Mouse (Mus musculus): Measurements from ENCODE around the gene Rab7b. TPM values are rescaled to one million over a fixed set of nuclear protein-coding genes. Genes with fewer than 3 reads are reported as not detected.

Gene Rab7b
- polyA plus RNA-seq, 1 experiment from 2014 or later, result 0.79 TPM

- peak; percentile 51 for DNase-seq (ENCODE audit: low spot score)
- H3K27me3 ChIP-seq (ENCODE audit: insufficient read depth, poor library complexity, severe bottlenecking), result 0 out of 2 replicates have a peak, but pooled peaks cover 8% of the 10 kb centered on the region
Measured at GRCm38 (mm10) chr1:131664136-131664535, 24.4 kb upstream of the Rab7b start.

GRCm38 (mm10) chr1:131665886-131666285 lies 22.6 kb upstream of the Rab7b start:
- Histone ChIP-seq H3K9me3 (no peaks in the 10 kb centered on the region), H3K4me1 (no peaks in the 10 kb centered on the region), H3K4me3 (no peak overlapping the region), H3K27ac (no peak overlapping the region), H3K36me3 (no peaks in the 10 kb centered on the region), H3K27me3 (ENCODE audit: insufficient read depth, poor library complexity, severe bottlenecking) (peaks cover 7% of the 10 kb centered on the region; the same call in 1 of the 2 replicates)
- 85% methylated on average over 1 of the region's 1 CpGs for WGBS
- no peak for DNase-seq (ENCODE audit: low spot score)

More at GRCm38 (mm10) chr1:131664136-131664535, 24.4 kb upstream of the Rab7b start:
- H3K27ac ChIP-seq, result no peak overlapping the region
- no peaks in the 10 kb centered on the region for H3K4me1 ChIP-seq
- H3K9me3 ChIP-seq, result no peaks in the 10 kb centered on the region
- 87% methylated on average over 5 of the region's 5 CpGs for WGBS
- no peaks in the 10 kb centered on the region for H3K36me3 ChIP-seq
- H3K4me3 ChIP-seq, result no peak overlapping the region

- DNase-seq (ENCODE audit: low spot score), result no peak
- H3K27ac ChIP-seq, result no peak overlapping the region
- H3K36me3 ChIP-seq, result no peaks in the 10 kb centered on the region
- H3K4me3 ChIP-seq, result no peak overlapping the region
- peaks cover 3% of the 10 kb centered on the region; the same call in 1 of the 2 replicates for H3K27me3 ChIP-seq (ENCODE audit: insufficient read depth, poor library complexity, severe bottlenecking)
- no peaks in the 10 kb centered on the region for H3K9me3 ChIP-seq
- 81% methylated on average over 8 of the region's 8 CpGs for WGBS
- H3K4me1 ChIP-seq, result no peaks in the 10 kb centered on the region
Measured at GRCm38 (mm10) chr1:131671113-131671512, 17.4 kb upstream of the Rab7b start.

GRCm38 (mm10) chr1:131672361-131672760 lies 16.1 kb upstream of the Rab7b start:
- 80% methylated on average over 7 of the region's 7 CpGs for WGBS

GRCm38 (mm10) chr1:131679644-131680043 lies 8.9 kb upstream of the Rab7b start:
- H3K27ac ChIP-seq, result no peak overlapping the region
- H3K4me3 ChIP-seq, result no peak overlapping the region
- H3K4me1 ChIP-seq, result no peaks in the 10 kb centered on the region
- no peak for DNase-seq (ENCODE audit: low spot score)
- H3K27me3 ChIP-seq (ENCODE audit: insufficient read depth, poor library complexity, severe bottlenecking), result no peaks in the 10 kb centered on the region
- no peaks in the 10 kb centered on the region for H3K9me3 ChIP-seq
- WGBS, result 59% methylated on average over 5 of the region's 5 CpGs
- no peaks in the 10 kb centered on the region for H3K36me3 ChIP-seq

More at GRCm38 (mm10) chr1:131672361-131672760, 16.1 kb upstream of the Rab7b start:
- no peak for DNase-seq (ENCODE audit: low spot score)
- Histone ChIP-seq H3K9me3 (no peaks in the 10 kb centered on the region), H3K27me3 (ENCODE audit: insufficient read depth, poor library complexity, severe bottlenecking) (peaks cover 3% of the 10 kb centered on the region; the same call in 1 of the 2 replicates), H3K4me1 (no peaks in the 10 kb centered on the region), H3K36me3 (no peaks in the 10 kb centered on the region), H3K27ac (no peak overlapping the region), H3K4me3 (no peak overlapping the region)

- Histone ChIP-seq H3K4me3 (no peak overlapping the region), H3K9me3 (no peaks in the 10 kb centered on the region), H3K4me1 (peaks cover 19% of the 10 kb centered on the region), H3K27me3 (ENCODE audit: insufficient read depth, poor library complexity, severe bottlenecking) (no peaks in the 10 kb centered on the region), H3K27ac (no peak overlapping the region), H3K36me3 (no peaks in the 10 kb centered on the region)
- no peak for DNase-seq (ENCODE audit: low spot score)
- 85% methylated on average over 2 of the region's 2 CpGs for WGBS
Measured at GRCm38 (mm10) chr1:131687739-131688138, 756 bp upstream of the Rab7b start.

GRCm38 (mm10) chr1:131689016-131689415 lies 521 bp downstream of the Rab7b start:
- WGBS, result 65% methylated on average over 3 of the region's 3 CpGs
- no peak overlapping the region for H3K4me3 ChIP-seq
- H3K4me1 ChIP-seq, result peaks cover 19% of the 10 kb centered on the region
- H3K27me3 ChIP-seq (ENCODE audit: insufficient read depth, poor library complexity, severe bottlenecking), result no peaks in the 10 kb centered on the region
- no peaks in the 10 kb centered on the region for H3K36me3 ChIP-seq
- no peaks in the 10 kb centered on the region for H3K9me3 ChIP-seq
- no peak overlapping the region for H3K27ac ChIP-seq
- DNase-seq (ENCODE audit: low spot score), result no peak

- 78% methylated on average over 5 of the region's 5 CpGs for WGBS
- Histone ChIP-seq H3K27ac (no peak overlapping the region; the same call in 1 of the 2 replicates), H3K27me3 (ENCODE audit: insufficient read depth, poor library complexity, severe bottlenecking) (no peaks in the 10 kb centered on the region), H3K4me1 (peaks cover 19% of the 10 kb centered on the region), H3K9me3 (no peaks in the 10 kb centered on the region), H3K4me3 (no peak overlapping the region), H3K36me3 (no peaks in the 10 kb centered on the region)
- DNase-seq (ENCODE audit: low spot score), result no peak
Measured at GRCm38 (mm10) chr1:131689899-131690298, 1.4 kb downstream of the Rab7b start.

GRCm38 (mm10) chr1:131690435-131690834 lies 1.9 kb downstream of the Rab7b start:
- H3K27me3 ChIP-seq (ENCODE audit: insufficient read depth, poor library complexity, severe bottlenecking), result no peaks in the 10 kb centered on the region
- H3K4me3 ChIP-seq, result no peak overlapping the region
- no peaks in the 10 kb centered on the region for H3K36me3 ChIP-seq
- H3K27ac ChIP-seq, result no peak overlapping the region; the same call in 1 of the 2 replicates
- H3K9me3 ChIP-seq, result no peaks in the 10 kb centered on the region
- peaks cover 19% of the 10 kb centered on the region for H3K4me1 ChIP-seq
- no peak for DNase-seq (ENCODE audit: low spot score)
- 34% methylated on average over 3 of the region's 3 CpGs for WGBS

- Histone ChIP-seq H3K36me3 (no peaks in the 10 kb centered on the region), H3K9me3 (no peaks in the 10 kb centered on the region), H3K4me3 (no peak overlapping the region), H3K27me3 (ENCODE audit: insufficient read depth, poor library complexity, severe bottlenecking) (no peaks in the 10 kb centered on the region), H3K4me1 (peaks cover 19% of the 10 kb centered on the region), H3K27ac (no peak overlapping the region)
- DNase-seq (ENCODE audit: low spot score), result no peak
Measured at GRCm38 (mm10) chr1:131691356-131691755, 2.9 kb downstream of the Rab7b start.

- no peak for DNase-seq (ENCODE audit: low spot score)
- Histone ChIP-seq H3K9me3 (no peaks in the 10 kb centered on the region), H3K36me3 (no peaks in the 10 kb centered on the region), H3K4me1 (peaks cover 7% of the 10 kb centered on the region), H3K27ac (no peak overlapping the region), H3K4me3 (no peak overlapping the region), H3K27me3 (ENCODE audit: insufficient read depth, poor library complexity, severe bottlenecking) (no peaks in the 10 kb centered on the region)
- 77% methylated on average over 2 of the region's 2 CpGs for WGBS
Measured at GRCm38 (mm10) chr1:131695308-131695707, 6.8 kb downstream of the Rab7b start.

- DNase-seq (ENCODE audit: low spot score), result no peak
- WGBS, result 44% methylated on average over 4 of the region's 4 CpGs
- Histone ChIP-seq H3K4me3 (no peak overlapping the region), H3K27ac (peak overlapping the region; percentile 4; the same call in 1 of the 2 replicates), H3K27me3 (ENCODE audit: insufficient read depth, poor library complexity, severe bottlenecking) (no peaks in the 10 kb centered on the region), H3K9me3 (no peaks in the 10 kb centered on the region), H3K4me1 (no peaks in the 10 kb centered on the region), H3K36me3 (no peaks in the 10 kb centered on the region)
Measured at GRCm38 (mm10) chr1:131696325-131696724, 7.8 kb downstream of the Rab7b start.

GRCm38 (mm10) chr1:131698770-131699169 lies 10.3 kb downstream of the Rab7b start:
- H3K4me3 ChIP-seq, result no peak overlapping the region
- H3K27me3 ChIP-seq (ENCODE audit: insufficient read depth, poor library complexity, severe bottlenecking), result no peaks in the 10 kb centered on the region
- no peak for DNase-seq (ENCODE audit: low spot score)
- WGBS, result 86% methylated on average over 3 of the region's 3 CpGs
- no peak overlapping the region for H3K27ac ChIP-seq
- H3K4me1 ChIP-seq, result peaks cover 11% of the 10 kb centered on the region
- H3K9me3 ChIP-seq, result no peaks in the 10 kb centered on the region
- H3K36me3 ChIP-seq, result no peaks in the 10 kb centered on the region

GRCm38 (mm10) chr1:131699642-131700041 lies 11.1 kb downstream of the Rab7b start:
- H3K27me3 ChIP-seq (ENCODE audit: insufficient read depth, poor library complexity, severe bottlenecking), result no peaks in the 10 kb centered on the region
- no peak for DNase-seq (ENCODE audit: low spot score)
- no peak overlapping the region for H3K27ac ChIP-seq
- H3K36me3 ChIP-seq, result no peaks in the 10 kb centered on the region
- peaks cover 15% of the 10 kb centered on the region for H3K4me1 ChIP-seq
- 70% methylated on average over 4 of the region's 4 CpGs for WGBS
- no peaks in the 10 kb centered on the region for H3K9me3 ChIP-seq
- H3K4me3 ChIP-seq, result no peak overlapping the region

Measured in heart, embryonic 10.5 days (tissue).